21 mouse cellular contexts compared by ENCODE assay signal in genomic region chr6:145193038-145193437, GRCm38 (mm10).
"Had no signal": no experiment of that assay in that cellular context is flagged by ENCODE, and none has a peak within 500 bp of the region (broad histone marks: within the 10 kb centered on the region; RNA-seq: fewer than 3 reads in every experiment).

No protein-coding gene starts in this region.

- DNase-seq: kidney, adult 9 months; kidney, postnatal 14 days; kidney, postnatal 4 days; liver; lung, adult 18-20 months; lung, postnatal 10 days; lung, postnatal 36 days; retina, postnatal 1 day; right cerebral cortex, postnatal 25 days had no signal

- H3K4me2 ChIP-seq: limb, embryonic 13.5 days; liver, embryonic 12.5 days; liver, embryonic 15.5 days; lung, embryonic 15.5 days; midbrain, embryonic 13.5 days; neural tube, embryonic 13.5 days; stomach, embryonic 15.5 days had no signal

- H3K27ac ChIP-seq: limb, embryonic 10.5 days; limb, embryonic 13.5 days; liver, embryonic 12.5 days; liver, embryonic 15.5 days; lung, embryonic 15.5 days; midbrain, embryonic 10.5 days; midbrain, embryonic 13.5 days; neural tube, embryonic 13.5 days; stomach, embryonic 15.5 days had no signal

- ATAC-seq: liver, embryonic 12.5 days; midbrain, embryonic 13.5 days; midbrain, embryonic 16.5 days had no signal

- H3K4me1 ChIP-seq: limb, embryonic 10.5 days; liver, embryonic 12.5 days; liver, embryonic 15.5 days; lung, embryonic 15.5 days; midbrain, embryonic 10.5 days; midbrain, embryonic 13.5 days; neural tube, embryonic 13.5 days; stomach, embryonic 15.5 days had no signal

- H3K27me3 ChIP-seq: liver, embryonic 12.5 days; liver, embryonic 15.5 days; lung, embryonic 15.5 days; midbrain, embryonic 13.5 days; neural tube, embryonic 13.5 days; stomach, embryonic 15.5 days had no signal

- H3K9ac ChIP-seq: limb, embryonic 13.5 days; liver, embryonic 12.5 days; liver, embryonic 15.5 days; lung, embryonic 15.5 days; midbrain, embryonic 13.5 days; neural tube, embryonic 13.5 days; stomach, embryonic 15.5 days had no signal

- H3K9me3 ChIP-seq: limb, embryonic 10.5 days; limb, embryonic 13.5 days; liver, embryonic 12.5 days; liver, embryonic 15.5 days; lung, embryonic 15.5 days; midbrain, embryonic 10.5 days; midbrain, embryonic 13.5 days; neural tube, embryonic 13.5 days; stomach, embryonic 15.5 days had no signal

- H3K4me3 ChIP-seq: limb, embryonic 10.5 days; limb, embryonic 13.5 days; liver, embryonic 12.5 days; liver, embryonic 15.5 days; lung, embryonic 15.5 days; megakaryocyte, embryonic 14.5 days; midbrain, embryonic 10.5 days; midbrain, embryonic 13.5 days; myocyte; neural tube, embryonic 13.5 days; stomach, embryonic 15.5 days had no signal

- H3K36me3 ChIP-seq: limb, embryonic 10.5 days; limb, embryonic 13.5 days; liver, embryonic 12.5 days; liver, embryonic 15.5 days; lung, embryonic 15.5 days; midbrain, embryonic 10.5 days; midbrain, embryonic 13.5 days; neural tube, embryonic 13.5 days; stomach, embryonic 15.5 days had no signal
